Mouse (Mus musculus) ovary, adult 18-20 months (tissue): ENCODE measurements around the gene Card19.

Experiments used
- DNase-seq: peaks from one replicate; pipeline ENCODE4 v3.0.0; 2022; ENCODE audit warnings: low spot score, mixed read lengths

Gene Card19

GRCm38 (mm10) chr13:49194811-49195210, 21.0 kb downstream of the Card19 start:
- DNase-seq, result no peak

GRCm38 (mm10) chr13:49193650-49194049, 22.2 kb downstream of the Card19 start:
- no peak for DNase-seq

- DNase-seq, result no peak
These were observed 23.5 kb downstream of the Card19 start for GRCm38 (mm10) chr13:49192156-49192855.

- DNase-seq, result no peak
These were observed 24.2 kb downstream of the Card19 start for GRCm38 (mm10) chr13:49191673-49192035.

- no peak for DNase-seq
These were observed 24.8 kb downstream of the Card19 start for GRCm38 (mm10) chr13:49190876-49191672.

- DNase-seq, result no peak
These were observed 25.6 kb downstream of the Card19 start for GRCm38 (mm10) chr13:49189970-49190870.

- no peak for DNase-seq
These were observed 26.9 kb downstream of the Card19 start for GRCm38 (mm10) chr13:49188966-49189360.

- no peak for DNase-seq
These were observed 27.4 kb downstream of the Card19 start for GRCm38 (mm10) chr13:49188219-49188965.

GRCm38 (mm10) chr13:49187288-49188218, 28.3 kb downstream of the Card19 start, which contains the start of gene Ninj1:
Ninj1 (plus strand) TSS chr13:49187485.
- DNase-seq, result peak; percentile 82

GRCm38 (mm10) chr13:49186798-49187287, 29.0 kb downstream of the Card19 start:
- DNase-seq, result no peak

- no peak for DNase-seq
These were observed 32.2 kb downstream of the Card19 start for GRCm38 (mm10) chr13:49183646-49184045.

- no peak for DNase-seq
These were observed 32.7 kb downstream of the Card19 start for GRCm38 (mm10) chr13:49183161-49183560.

GRCm38 (mm10) chr13:49181411-49181984, 34.3 kb downstream of the Card19 start:
- DNase-seq, result no peak

GRCm38 (mm10) chr13:49180691-49181090, 35.1 kb downstream of the Card19 start:
- DNase-seq, result no peak

- DNase-seq, result no peak
These were observed 35.6 kb downstream of the Card19 start for GRCm38 (mm10) chr13:49180274-49180673.

- peak; percentile 69 for DNase-seq
These were observed 36.8 kb downstream of the Card19 start for GRCm38 (mm10) chr13:49178839-49179585.

- DNase-seq, result no peak
These were observed 40.3 kb downstream of the Card19 start for GRCm38 (mm10) chr13:49175509-49175908.

- DNase-seq, result peak; percentile 77
These were observed 42.8 kb downstream of the Card19 start for GRCm38 (mm10) chr13:49172971-49173596.

- DNase-seq, result no peak
These were observed 43.5 kb downstream of the Card19 start for GRCm38 (mm10) chr13:49172335-49172734.
